Mouse (Mus musculus) small intestine, adult 10 weeks (tissue): Measurements from ENCODE around the gene Map3k3. TPM values are rescaled to one million over a fixed set of nuclear protein-coding genes. Genes with fewer than 3 reads are reported as not detected.

ENCODE experiments used
- polyA plus RNA-seq: library from polyadenylated mRNA; stranded (reverse); fragments of 350-450 nt; fragmentation: Illumina TruSeq; extraction: RNeasy Lipid Tissue Mini Kit (QIAGEN cat#74804); gene quantifications from one replicate; pipeline ENCODE4 v1.2.3, GENCODE M21; 2014; ENCODE audit warnings: low replicate concordance

Gene Map3k3
- 3.5 TPM for polyA plus RNA-seq

DNA sequence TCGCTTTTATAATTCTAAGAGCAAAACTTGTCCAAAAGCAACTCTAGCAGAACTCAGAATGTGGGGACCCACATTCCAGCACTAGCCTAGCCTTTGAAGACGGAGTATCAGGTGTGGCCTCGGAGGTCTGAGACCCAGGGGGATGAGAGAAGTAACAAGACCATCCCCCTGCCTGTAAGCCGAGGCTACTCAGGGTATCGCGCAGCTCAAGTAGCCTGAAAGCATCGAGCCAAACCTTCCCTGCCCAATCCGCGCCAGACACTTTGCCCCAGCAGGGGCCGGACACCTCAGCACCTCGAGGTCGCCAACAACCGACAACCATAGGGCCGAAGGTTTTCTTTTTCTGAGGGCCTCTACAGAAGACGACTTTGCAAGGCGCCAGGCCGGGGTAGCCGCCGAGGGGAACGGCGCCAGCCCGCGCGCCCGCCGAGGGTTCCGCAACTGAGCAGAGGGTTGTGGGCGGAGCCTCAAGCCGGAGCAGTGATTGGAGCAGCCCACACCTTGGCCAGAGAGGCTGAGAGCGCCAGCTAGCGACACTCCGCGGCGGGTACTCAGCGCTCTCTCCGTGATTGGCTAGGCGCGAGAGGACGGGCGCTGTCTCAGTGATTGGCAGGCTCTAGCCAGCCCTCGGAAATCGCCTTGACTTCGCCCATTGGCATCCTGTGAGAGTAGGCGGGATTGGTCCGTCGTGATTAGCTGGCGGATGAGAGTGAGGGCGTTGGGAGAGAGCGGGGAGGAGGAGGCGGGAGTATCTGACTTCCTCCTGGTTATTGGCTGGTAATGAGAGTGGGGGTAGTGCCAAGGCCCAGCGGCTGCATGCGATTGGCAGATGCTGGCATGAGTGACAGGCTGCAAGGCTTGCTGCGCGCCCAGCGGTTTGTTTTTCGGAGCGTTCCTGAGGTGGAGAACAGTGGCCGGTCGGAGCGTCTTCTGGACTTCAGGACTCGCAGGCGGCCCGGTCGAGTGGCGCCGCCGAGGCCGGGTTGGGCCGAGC lies at the start of gene Map3k3:
Map3k3 (plus strand) TSS at position 906 of the 994 bp plus-strand sequence.

DNA sequence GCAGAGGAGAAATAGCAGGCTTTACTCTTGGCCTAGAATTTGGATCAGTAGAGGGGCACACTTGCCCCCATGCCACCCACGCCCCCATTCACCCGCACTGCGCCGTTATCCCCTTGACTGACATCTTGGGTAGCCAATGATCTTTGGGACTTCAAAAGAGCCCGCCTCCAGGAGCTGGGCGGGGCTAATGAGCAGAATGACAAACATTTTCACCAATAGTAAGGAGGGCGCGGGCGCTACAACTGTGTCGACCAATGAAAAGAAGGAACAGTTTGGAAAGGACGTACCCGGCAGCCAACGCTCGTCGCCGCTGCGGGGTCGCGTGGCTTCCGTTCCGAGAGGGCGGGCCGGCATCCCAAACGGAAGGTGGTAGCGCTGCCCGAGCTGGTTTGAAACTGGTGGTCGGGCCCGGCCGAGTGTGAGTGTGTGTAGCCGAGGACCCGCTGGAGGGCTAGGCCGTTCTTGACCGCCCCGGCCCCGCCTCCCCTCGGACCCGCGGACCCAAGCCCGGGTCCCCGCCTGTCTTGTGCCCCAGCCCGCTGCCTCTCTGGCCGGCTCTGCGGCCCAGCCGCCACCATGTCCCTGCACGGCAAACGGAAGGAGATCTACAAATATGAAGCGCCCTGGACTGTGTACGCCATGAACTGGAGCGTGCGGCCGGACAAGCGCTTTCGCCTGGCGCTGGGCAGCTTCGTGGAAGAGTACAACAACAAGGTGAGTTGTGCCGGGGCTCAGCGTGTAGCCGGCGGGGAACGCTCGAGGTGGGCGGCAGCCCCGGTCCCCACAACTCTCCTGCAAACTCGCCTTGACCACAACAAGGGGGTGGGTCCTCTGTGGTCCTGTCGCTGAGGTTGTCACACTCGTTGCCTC lies 47.6 kb upstream of the Map3k3 start, which contains the start of gene Dcaf7:
Dcaf7 (plus strand) TSS at position 325 of the 870 bp plus-strand sequence.

DNA sequence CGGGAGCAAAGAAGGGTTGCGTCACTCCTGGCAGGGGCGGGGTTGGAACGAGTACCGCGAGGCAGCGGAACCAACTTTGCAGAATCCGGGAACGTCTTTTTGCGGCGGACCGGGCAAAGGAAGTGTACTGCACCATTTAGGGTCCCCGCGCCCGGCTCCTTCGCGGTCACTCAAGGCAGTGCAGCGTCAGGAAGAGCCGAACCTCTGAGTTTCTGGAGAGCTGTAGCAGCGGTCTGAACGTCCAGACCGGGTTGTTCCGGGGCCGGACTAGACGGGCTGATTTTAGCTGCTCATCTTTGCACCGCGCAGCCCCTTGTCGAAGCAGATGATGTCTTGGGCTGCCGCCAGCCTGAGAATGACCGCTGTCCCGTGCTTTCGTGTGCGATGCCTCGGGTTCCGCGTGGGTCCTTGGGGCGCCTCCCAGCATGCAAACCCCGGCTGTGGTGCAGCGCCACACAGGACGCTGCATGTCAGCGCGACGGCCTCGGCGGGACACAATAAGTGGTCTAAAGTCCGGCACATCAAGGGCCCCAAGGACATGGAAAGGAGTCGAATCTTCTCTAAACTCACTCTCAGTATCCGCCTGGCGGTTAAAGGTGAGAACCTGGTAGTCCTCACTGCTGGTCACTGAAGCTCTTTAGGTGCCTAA lies 18.4 kb upstream of the Map3k3 start, which contains the start of gene Taco1:
Taco1 (plus strand) TSS at position 139 of the 649 bp plus-strand sequence.

GRCm38 (mm10) chr11:106160841-106161721 lies 76.7 kb downstream of the Map3k3 start, which contains the start of the genes Gm10840 and Limd2:
Gm10840 (plus strand) TSS chr11:106160850.
Limd2 (minus strand) TSS chr11:106160860.

GRCm38 (mm10) chr11:106202123-106202465 lies 117.7 kb downstream of the Map3k3 start, which contains the start of gene Strada:
Strada (minus strand) TSS chr11:106202168.

Other genes starting within 250 kb of the Map3k3 start
- gene Cyb561, start 131.3 kb upstream of the Map3k3 start, polyA plus RNA-seq: 20.2 TPM
- gene Ace, start 116.7 kb upstream of the Map3k3 start, polyA plus RNA-seq: 272 TPM
- gene Ace3, start 89.9 kb upstream of the Map3k3 start, polyA plus RNA-seq: not detected
- not detected for gene Kcnh6, start 76.5 kb upstream of the Map3k3 start, polyA plus RNA-seq
- 36.5 TPM for gene Dcaf7, start 47.7 kb upstream of the Map3k3 start, polyA plus RNA-seq
- 6.8 TPM for gene Taco1, start 18.6 kb upstream of the Map3k3 start, polyA plus RNA-seq
- gene Gm10840, start 76.2 kb downstream of the Map3k3 start, polyA plus RNA-seq: not detected
- 1.6 TPM for gene Limd2, start 76.2 kb downstream of the Map3k3 start, polyA plus RNA-seq
- gene Strada, start 117.6 kb downstream of the Map3k3 start, polyA plus RNA-seq: 3.2 TPM
- gene Ccdc47, start 131.7 kb downstream of the Map3k3 start, polyA plus RNA-seq: 131 TPM
- 34.6 TPM for gene Ddx42, start 132.3 kb downstream of the Map3k3 start, polyA plus RNA-seq
- 5.4 TPM for gene Ftsj3, start 171.5 kb downstream of the Map3k3 start, polyA plus RNA-seq
- 15.4 TPM for gene Psmc5, start 171.5 kb downstream of the Map3k3 start, polyA plus RNA-seq
- 9.3 TPM for gene Smarcd2, start 188.4 kb downstream of the Map3k3 start, polyA plus RNA-seq
- not detected for gene Tcam1, start 192.1 kb downstream of the Map3k3 start, polyA plus RNA-seq
- not detected for gene Gh, start 217.3 kb downstream of the Map3k3 start, polyA plus RNA-seq
- gene Cd79b, start 230.1 kb downstream of the Map3k3 start, polyA plus RNA-seq: 2.1 TPM